Mouse (Mus musculus) forebrain, embryonic 15.5 days (tissue): Measurements from ENCODE around the gene Hadha. TPM values are rescaled to one million over a fixed set of nuclear protein-coding genes. Genes with fewer than 3 reads are reported as not detected.

Source experiments
- ATAC-seq: fragments of 200-750 bp; cut with Nextera tagmentation; replicated peaks from 2 replicates; pipeline ENCODE4 v1.8.0; 2017; ENCODE audit warnings: mild to moderate bottlenecking, moderate TSS enrichment, moderate library complexity
- H3K27ac ChIP-seq: fragments of 300-500 bp; sonication (generic); replicated peaks from 2 replicates; pipeline ENCODE4 v1.5.1; 2015; ENCODE audit warnings: mild to moderate bottlenecking, inconsistent platforms
- H3K27me3 ChIP-seq: fragments of 300-500 bp; sonication (generic); 2 replicates; pipeline ENCODE4 v1.6.1; 2015; ENCODE audit warnings: inconsistent platforms
- H3K36me3 ChIP-seq: fragments of 300-500 bp; sonication (generic); 2 replicates; pipeline ENCODE4 v1.6.1; 2015; ENCODE audit warnings: mild to moderate bottlenecking, inconsistent platforms
- H3K4me1 ChIP-seq: fragments of 300-500 bp; sonication (generic); 2 replicates; pipeline ENCODE4 v1.6.1; 2015; ENCODE audit warnings: inconsistent platforms
- H3K4me2 ChIP-seq: fragments of 300-500 bp; sonication (generic); replicated peaks from 2 replicates; pipeline ENCODE4 v1.6.1; 2015; ENCODE audit warnings: mild to moderate bottlenecking, inconsistent platforms
- H3K4me3 ChIP-seq: fragments of 300-500 bp; sonication (generic); 2 replicates; pipeline ENCODE4 v1.5.1; 2015; ENCODE audit warnings: mild to moderate bottlenecking, inconsistent platforms
- H3K9ac ChIP-seq: fragments of 300-500 bp; sonication (generic); replicated peaks from 2 replicates; pipeline ENCODE4 v1.6.1; 2015; ENCODE audit warnings: mild to moderate bottlenecking, inconsistent platforms
- H3K9me3 ChIP-seq: fragments of 300-500 bp; sonication (generic); 2 replicates; pipeline ENCODE4 v1.6.1; 2016; ENCODE audit warnings: inconsistent platforms
- WGBS: fragments of 180-500 bp; shearing (Covaris S2); methylation state at CpG from one replicate; pipeline ENCODE4 v1.1.7; 2015; ENCODE audit warnings: mixed read lengths; 5-methylcytosine and 5-hydroxymethylcytosine counted together
- polyA plus RNA-seq: library from polyadenylated mRNA; unstranded; fragments of >200 nt; fragmentation: Nextera tagmentation; extraction: Ambion mirVana; gene quantifications from 2 replicates; pipeline ENCODE4 v1.2.1, GENCODE M21; 2015

Hadha gene
- polyA plus RNA-seq, 1 experiment from 2014 or later, result 73.9 TPM

DNA sequence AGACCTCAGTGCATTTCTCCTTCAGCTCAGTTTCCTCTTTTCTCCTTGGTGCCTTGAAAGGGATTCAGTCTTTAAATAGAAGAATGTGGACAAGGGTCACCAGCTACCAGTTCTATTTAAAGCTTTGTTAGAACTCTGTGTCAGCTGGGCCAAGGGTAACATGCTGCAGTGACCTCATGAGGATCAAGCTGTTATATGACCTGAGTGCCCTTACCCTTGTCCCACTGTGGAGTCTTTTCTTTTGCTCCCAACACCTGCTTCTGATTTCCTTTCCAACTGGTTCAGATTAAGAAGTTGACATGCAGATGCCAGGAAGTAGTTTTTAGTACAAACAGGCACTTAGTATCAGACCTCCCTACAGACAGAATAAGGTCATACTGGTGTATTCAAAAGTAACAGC lies 17.2 kb upstream of the Hadha start:
- no peak overlapping the region for H3K27ac ChIP-seq
- no peak overlapping the region for H3K4me2 ChIP-seq
- H3K4me3 ChIP-seq, result no peak overlapping the region
- no peak for ATAC-seq
- H3K9ac ChIP-seq, result no peak overlapping the region
- no peaks in the 10 kb centered on the region for H3K4me1 ChIP-seq
- no peaks in the 10 kb centered on the region for H3K9me3 ChIP-seq
- peaks cover 71% of the 10 kb centered on the region for H3K36me3 ChIP-seq
- H3K27me3 ChIP-seq, result no peaks in the 10 kb centered on the region

DNA sequence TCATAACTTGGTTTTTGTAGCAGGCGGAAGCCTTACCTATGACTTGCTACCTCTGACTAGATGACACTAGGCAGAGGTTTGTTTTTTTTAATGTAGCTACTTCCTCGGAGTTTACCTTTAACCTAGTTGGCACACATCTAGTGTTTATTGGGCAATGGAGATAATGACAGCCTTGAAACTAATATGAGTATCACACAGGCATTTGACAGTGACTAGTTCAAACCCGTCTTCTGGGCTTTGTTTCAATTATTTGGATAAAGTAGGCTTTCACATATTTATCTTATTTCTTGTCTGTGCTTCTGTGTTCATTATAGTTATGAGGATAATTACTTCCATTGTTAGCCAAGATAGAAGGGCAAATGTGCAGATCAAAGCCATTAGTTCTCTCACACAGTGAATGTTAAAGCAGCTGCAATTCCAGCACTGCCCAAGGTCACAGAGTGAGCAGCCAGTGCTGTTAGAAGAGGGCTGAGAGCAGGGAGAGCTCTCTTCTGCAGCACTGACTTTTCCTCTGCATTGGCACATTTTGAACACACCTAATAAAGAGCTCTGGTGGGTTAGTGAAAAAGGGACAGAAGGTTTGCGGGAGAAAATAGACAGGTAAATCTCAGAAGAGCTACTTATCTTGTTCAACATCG lies 15.5 kb upstream of the Hadha start:
- peaks cover 58% of the 10 kb centered on the region for H3K36me3 ChIP-seq
- H3K4me1 ChIP-seq, result no peaks in the 10 kb centered on the region
- H3K27ac ChIP-seq, result no peak overlapping the region
- H3K9me3 ChIP-seq, result no peaks in the 10 kb centered on the region
- no peaks in the 10 kb centered on the region for H3K27me3 ChIP-seq
- no peak overlapping the region for H3K4me2 ChIP-seq
- ATAC-seq, result no peak
- no peak overlapping the region for H3K9ac ChIP-seq
- 82% methylated on average over 5 of the region's 5 CpGs for WGBS
- no peak overlapping the region for H3K4me3 ChIP-seq

DNA sequence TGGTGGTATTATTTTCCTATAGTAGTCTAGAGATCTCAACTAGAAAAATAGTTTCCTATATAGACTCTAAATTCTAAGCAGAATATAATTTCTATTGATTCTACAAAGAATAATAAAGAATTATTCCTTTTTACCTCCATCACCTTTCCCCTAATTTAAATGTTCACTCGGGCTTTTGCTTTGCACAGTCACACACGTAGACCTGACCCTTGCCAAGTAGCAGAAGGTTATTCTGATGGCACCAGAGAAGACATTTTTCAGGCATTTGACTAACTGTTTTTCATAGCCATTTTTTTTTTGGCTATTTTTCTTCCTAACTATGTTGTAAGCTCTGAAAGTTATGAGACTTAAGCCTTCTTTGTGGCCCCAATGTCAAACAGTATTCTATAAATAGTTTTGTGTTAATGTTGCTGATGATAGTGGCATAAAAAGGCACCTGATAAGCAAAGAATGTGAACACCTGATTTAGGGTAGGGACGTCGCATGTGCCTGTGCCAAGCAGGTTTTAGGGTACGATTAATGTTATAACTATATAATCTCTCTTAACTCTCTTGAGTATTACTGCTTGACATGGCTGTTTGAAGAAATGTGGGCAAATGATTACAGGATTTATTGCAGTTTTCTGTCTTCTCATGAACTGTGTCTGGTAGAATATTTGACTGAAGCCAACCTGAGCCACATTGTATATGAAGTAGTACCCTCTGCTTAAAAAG lies 10.4 kb upstream of the Hadha start:
- no peak for ATAC-seq
- WGBS, result 93% methylated on average over 5 of the region's 5 CpGs

DNA sequence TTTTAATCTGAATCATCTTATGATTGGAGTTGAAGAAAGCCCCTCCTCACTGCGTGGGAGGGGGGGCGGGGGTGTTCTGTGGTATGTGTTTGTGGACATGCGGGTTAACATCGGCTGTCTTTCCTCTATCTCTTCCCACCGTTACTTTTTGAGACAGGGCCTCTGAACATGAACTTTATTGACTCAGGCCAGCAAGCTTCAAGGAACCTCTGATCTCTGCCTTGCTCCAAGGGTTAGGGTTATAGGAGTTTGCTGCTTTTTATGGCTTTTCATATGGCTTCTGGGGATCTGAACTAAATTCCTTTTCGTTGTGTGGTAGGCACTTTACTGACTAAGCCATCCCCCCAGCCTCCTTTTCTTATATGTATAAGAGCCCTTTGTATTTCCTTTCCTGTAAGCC lies 7.4 kb upstream of the Hadha start:
- Histone ChIP-seq H3K4me1 (no peaks in the 10 kb centered on the region), H3K27ac (no peak overlapping the region), H3K4me2 (no peak overlapping the region), H3K9me3 (no peaks in the 10 kb centered on the region), H3K4me3 (no peak overlapping the region), H3K36me3 (peaks cover 2% of the 10 kb centered on the region; the same call in 1 of the 2 replicates), H3K9ac (no peak overlapping the region), H3K27me3 (no peaks in the 10 kb centered on the region)
- no peak for ATAC-seq
- WGBS, result 83% methylated on average over 6 of the region's 6 CpGs

More for the DNA sequence above, 10.4 kb upstream of the Hadha start:
- no peak overlapping the region for H3K4me3 ChIP-seq
- H3K9me3 ChIP-seq, result no peaks in the 10 kb centered on the region
- H3K9ac ChIP-seq, result no peak overlapping the region
- no peak overlapping the region for H3K27ac ChIP-seq
- H3K4me2 ChIP-seq, result no peak overlapping the region
- H3K4me1 ChIP-seq, result no peaks in the 10 kb centered on the region
- peaks cover 24% of the 10 kb centered on the region for H3K36me3 ChIP-seq
- H3K27me3 ChIP-seq, result no peaks in the 10 kb centered on the region

DNA sequence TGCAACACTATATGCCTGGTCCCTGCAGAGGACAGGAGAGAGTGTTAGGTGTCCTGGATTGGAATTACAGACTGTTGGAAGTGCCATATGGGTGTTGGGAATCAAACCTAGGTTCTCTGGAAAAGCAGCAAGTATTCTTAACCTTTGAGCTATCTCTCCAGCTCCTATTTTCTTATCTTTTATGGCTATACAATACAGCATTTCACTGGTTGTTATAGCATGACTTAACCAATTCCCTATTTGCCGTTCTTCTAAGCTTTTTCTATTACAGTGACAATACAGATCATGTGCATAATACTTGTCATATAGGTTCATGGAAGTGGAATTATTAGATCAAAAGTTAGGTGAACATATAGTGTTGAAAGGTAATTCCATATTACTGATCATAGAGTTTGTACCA lies 6.9 kb upstream of the Hadha start:
- no peak for ATAC-seq
- Histone ChIP-seq H3K9me3 (no peaks in the 10 kb centered on the region), H3K27ac (no peak overlapping the region), H3K27me3 (no peaks in the 10 kb centered on the region), H3K9ac (no peak overlapping the region), H3K4me3 (no peak overlapping the region), H3K4me2 (no peak overlapping the region), H3K36me3 (peaks cover 2% of the 10 kb centered on the region; the same call in 1 of the 2 replicates), H3K4me1 (peaks cover 5% of the 10 kb centered on the region; the same call in 1 of the 2 replicates)
- WGBS, result 92% methylated on average over 1 of the region's 1 CpGs

DNA sequence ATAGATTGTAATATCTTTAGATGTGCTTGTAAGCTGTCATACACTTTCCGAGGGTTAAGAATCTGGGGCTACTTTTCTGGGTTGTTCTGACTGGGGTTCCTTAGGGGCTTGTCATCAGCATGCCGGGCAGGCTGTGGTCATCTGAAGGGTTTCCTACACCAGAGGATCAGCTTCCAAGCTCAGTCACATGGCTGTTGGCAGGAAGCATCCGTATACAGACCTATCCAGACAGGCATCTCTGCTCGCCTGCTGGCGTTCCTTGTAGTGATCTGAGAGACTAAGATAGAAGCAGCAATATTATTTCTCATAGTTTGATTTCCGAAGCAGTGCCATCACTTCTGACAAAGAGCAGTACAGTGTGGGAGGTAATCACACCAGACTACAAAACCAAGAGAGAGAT lies 4.6 kb upstream of the Hadha start:
- Histone ChIP-seq H3K4me3 (no peak overlapping the region), H3K27me3 (no peaks in the 10 kb centered on the region), H3K36me3 (no peaks in the 10 kb centered on the region), H3K9me3 (no peaks in the 10 kb centered on the region), H3K9ac (no peak overlapping the region), H3K4me1 (peaks cover 15% of the 10 kb centered on the region), H3K4me2 (no peak overlapping the region), H3K27ac (no peak overlapping the region)
- WGBS, result 91% methylated on average over 6 of the region's 6 CpGs
- ATAC-seq, result no peak

DNA sequence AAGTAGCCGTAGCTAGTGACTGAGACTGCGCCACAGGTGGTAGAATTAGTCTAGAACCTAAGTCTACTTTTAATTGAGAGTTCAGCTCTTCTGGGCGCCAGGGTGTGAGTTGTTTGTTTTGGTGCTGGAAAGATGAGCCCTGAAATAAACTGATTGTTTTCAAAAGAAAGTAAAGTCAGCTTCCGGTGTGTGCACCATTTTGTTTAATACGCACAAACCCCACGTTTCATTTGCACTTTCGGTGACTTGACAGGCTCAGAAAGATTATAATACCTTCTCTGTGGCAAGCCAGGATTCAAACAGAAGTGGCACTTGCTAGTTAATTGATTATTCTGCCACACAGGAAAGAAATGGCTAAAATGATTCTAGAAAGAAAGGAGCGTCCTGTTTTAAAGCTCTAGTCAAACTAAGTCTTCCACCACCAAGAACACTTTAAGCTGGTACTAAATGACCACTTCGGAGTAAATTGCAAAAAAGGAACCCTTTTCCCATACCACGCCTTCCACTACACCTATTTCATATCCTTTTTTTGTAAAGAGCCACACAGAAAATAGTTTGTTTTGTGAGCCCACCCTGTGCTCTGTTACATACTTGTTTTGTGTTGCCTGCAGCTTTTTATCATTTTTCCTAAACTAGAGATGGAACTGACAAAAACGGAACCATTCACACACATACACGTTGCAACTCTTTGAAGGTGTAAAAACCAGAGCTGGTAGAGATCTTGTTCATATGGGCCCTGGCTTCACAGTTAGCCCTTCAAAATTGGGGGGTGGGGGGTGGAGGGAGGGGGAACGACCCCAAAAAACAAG lies 1.1 kb upstream of the Hadha start:
- ATAC-seq, result no peak
- Histone ChIP-seq H3K9ac (peak overlapping the region; percentile 87), H3K4me3 (peak overlapping the region; percentile 93), H3K27ac (peak overlapping the region; percentile 88), H3K4me2 (peak overlapping the region; percentile 85), H3K9me3 (no peaks in the 10 kb centered on the region), H3K4me1 (peaks cover 32% of the 10 kb centered on the region), H3K36me3 (no peaks in the 10 kb centered on the region), H3K27me3 (no peaks in the 10 kb centered on the region)
- 34% methylated on average over 13 of the region's 13 CpGs for WGBS

DNA sequence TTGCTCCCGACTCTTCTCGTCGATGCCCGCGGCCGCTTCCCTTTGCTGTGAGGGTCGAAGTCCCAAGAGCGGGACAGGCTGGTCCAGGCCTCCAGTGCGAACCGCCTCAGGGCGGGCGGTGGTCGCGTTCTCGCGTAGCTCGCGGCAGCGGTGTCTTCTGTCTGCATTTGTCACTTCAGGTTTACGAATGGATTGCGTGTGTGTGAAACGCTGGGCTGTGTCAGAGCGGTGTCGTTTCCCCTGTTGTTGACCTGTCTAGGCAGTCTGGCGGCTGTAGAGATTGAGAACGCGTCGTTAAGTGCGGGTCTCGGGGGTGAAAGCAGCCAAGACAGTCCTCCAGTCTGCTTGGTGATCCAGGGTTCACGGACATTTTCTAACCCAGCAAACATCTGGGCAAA lies 432 bp upstream of the Hadha start:
- Histone ChIP-seq H3K27ac (peak overlapping the region; percentile 88), H3K4me2 (peak overlapping the region; percentile 85), H3K36me3 (no peaks in the 10 kb centered on the region), H3K4me1 (peaks cover 32% of the 10 kb centered on the region), H3K9ac (peak overlapping the region; percentile 87), H3K9me3 (no peaks in the 10 kb centered on the region), H3K4me3 (peak overlapping the region; percentile 93), H3K27me3 (no peaks in the 10 kb centered on the region)
- ATAC-seq, result peak; percentile 76
- WGBS, result under 1% methylated on average over 31 of the region's 31 CpGs

DNA sequence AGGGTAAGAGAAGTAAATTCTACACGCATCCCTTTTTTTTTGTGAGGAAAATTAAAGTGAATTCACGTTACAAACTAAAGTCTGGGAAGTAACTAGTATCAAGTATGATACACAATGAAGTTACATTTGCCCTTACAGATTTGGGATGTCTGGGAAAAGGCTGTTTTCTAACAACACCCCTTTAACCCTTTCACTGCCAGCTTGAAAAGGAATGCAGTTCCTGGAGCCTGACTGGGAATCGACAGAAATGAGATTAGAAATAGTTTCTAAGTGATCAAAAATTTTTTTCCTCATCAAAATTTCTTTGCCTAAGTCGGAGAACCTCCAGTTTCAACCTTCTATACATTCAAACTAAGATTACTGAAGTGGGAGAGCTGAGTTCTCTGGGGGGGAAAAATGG lies 949 bp downstream of the Hadha start:
- 17% methylated on average over 4 of the region's 4 CpGs for WGBS
- Histone ChIP-seq H3K9me3 (no peaks in the 10 kb centered on the region), H3K4me1 (peaks cover 32% of the 10 kb centered on the region), H3K36me3 (no peaks in the 10 kb centered on the region), H3K9ac (peak overlapping the region; percentile 87), H3K27ac (no peak overlapping the region), H3K27me3 (no peaks in the 10 kb centered on the region), H3K4me2 (peak overlapping the region; percentile 85), H3K4me3 (peak overlapping the region; percentile 93)
- no peak for ATAC-seq

DNA sequence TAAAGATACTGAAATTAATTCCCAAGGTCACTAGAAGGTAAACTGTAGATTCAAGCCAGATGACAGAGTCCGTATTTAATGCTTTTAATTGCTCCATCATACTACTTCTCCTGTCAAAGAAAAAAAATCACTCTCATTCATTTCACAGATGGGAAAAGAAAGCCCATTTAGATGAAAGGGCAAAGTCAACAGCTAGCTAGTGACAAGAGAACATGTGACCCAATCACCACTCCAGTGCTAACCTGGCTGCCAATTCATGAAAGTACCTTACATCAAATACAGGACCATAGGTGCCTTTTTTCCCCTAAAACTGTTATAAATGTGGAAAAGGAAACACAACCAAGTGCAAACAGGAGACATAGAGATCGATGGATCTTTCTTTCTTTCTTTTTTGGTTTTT lies 1.7 kb downstream of the Hadha start:
- Histone ChIP-seq H3K9me3 (no peaks in the 10 kb centered on the region), H3K4me2 (no peak overlapping the region), H3K9ac (no peak overlapping the region), H3K36me3 (no peaks in the 10 kb centered on the region), H3K4me3 (peak overlapping the region; percentile 5; the same call in 1 of the 2 replicates), H3K4me1 (peaks cover 32% of the 10 kb centered on the region), H3K27ac (no peak overlapping the region), H3K27me3 (no peaks in the 10 kb centered on the region)
- ATAC-seq, result no peak
- 92% methylated on average over 2 of the region's 2 CpGs for WGBS

DNA sequence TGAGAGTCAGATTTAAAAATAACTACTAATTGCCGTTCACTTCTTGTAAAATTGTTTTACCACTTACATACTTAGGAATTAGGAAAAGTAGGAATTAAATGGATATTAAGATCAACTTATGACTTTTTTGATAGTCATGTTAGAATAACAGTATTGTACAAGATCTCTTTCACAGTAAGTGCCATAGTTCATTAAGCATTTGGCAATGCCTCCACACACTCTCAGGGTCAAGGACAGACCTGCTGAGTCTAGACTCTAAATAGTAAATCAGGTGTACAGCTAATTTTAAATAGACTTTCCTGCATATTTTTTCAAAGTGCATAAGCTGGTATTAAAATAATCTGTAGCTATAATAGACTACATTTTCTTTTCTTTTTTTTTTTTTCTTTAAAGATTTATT lies 2.5 kb downstream of the Hadha start:
- 80% methylated on average over 1 of the region's 1 CpGs for WGBS
- H3K4me1 ChIP-seq, result peaks cover 32% of the 10 kb centered on the region
- no peaks in the 10 kb centered on the region for H3K27me3 ChIP-seq
- H3K9me3 ChIP-seq, result no peaks in the 10 kb centered on the region
- H3K4me2 ChIP-seq, result no peak overlapping the region
- no peaks in the 10 kb centered on the region for H3K36me3 ChIP-seq
- H3K9ac ChIP-seq, result no peak overlapping the region
- no peak overlapping the region for H3K4me3 ChIP-seq
- no peak overlapping the region for H3K27ac ChIP-seq
- ATAC-seq, result no peak

DNA sequence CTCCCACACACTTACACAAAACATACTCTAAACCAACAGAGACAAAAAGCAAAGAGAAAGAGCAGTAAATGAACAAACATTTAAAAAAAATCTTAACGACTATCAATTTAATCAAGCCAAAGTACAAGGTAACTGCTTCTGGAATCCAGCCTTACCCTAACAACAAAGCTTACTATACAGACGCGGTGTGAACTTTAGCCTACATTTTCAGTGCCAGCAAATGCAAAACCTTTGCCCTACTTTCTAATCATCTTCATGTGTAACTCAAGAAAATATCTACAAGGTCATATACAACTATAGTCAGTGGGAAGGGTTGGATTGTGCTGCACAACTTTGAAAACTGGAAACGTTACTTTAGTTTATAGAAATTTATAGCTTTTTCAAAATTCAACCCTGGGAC lies 3.0 kb downstream of the Hadha start:
- H3K36me3 ChIP-seq, result peaks cover 2% of the 10 kb centered on the region
- H3K9ac ChIP-seq, result no peak overlapping the region
- H3K4me1 ChIP-seq, result peaks cover 29% of the 10 kb centered on the region
- no peak overlapping the region for H3K27ac ChIP-seq
- 27% methylated on average over 4 of the region's 4 CpGs for WGBS
- H3K27me3 ChIP-seq, result no peaks in the 10 kb centered on the region
- H3K9me3 ChIP-seq, result no peaks in the 10 kb centered on the region
- no peak for ATAC-seq
- no peak overlapping the region for H3K4me2 ChIP-seq
- no peak overlapping the region for H3K4me3 ChIP-seq
